Mouse (Mus musculus): ENCODE measurements around the gene Rpl24.
"Not testable (repeated sequence)": the region's sequence is repeated elsewhere in the genome, so short reads cannot be mapped to it uniquely, and the experiment has no call there.

DNA sequence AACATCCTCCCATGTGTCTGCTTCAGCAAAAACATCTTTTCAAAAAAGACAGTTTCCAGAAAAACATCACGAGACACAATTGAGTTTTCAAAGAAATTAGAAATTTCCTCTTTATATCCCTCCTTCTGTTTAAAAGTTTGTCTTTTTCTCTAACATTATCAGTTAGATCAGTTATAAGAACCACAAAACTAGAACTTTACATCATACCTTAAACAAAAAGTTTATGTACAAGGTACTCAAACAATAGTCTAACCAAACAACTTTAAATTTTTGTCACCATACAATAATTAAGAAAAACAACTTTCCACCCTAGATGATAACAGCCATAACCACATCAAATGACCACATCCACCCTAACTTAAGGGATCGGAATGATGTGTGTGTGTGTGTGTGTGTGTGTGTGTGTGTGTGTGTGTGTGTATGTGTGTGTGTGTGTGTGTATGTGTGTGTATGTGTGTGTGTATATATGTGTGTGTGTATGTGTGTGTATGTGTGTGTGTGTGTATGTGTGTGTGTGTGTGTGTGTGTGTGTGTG is 18.1 kb upstream of the Rpl24 start:
- not testable (repeated sequence) for TF ChIP-seq CTCF (IDR thresholded peaks at IDR 0.05; ENCODE audit: borderline replicate concordance, insufficient read depth, low read length); POLR2A (IDR thresholded peaks at IDR 0.05; ENCODE audit: low read depth, low read length)

Data from embryonic fibroblast, embryonic 13.5 days (primary cell).